Mouse (Mus musculus) embryonic fibroblast, embryonic 13.5 days (primary cell): ENCODE data around the gene Gne.

Experiments used
- CTCF ChIP-seq: IDR thresholded peaks from 2 replicates; pipeline ENCODE4 v1.5.1; 2011; ENCODE audit warnings: mild to moderate bottlenecking, control low read depth, low read length, moderate library complexity, borderline replicate concordance; ENCODE audit not compliant: insufficient read depth
- POLR2A ChIP-seq: IDR thresholded peaks from 2 replicates; pipeline ENCODE4 v1.6.1; 2011; ENCODE audit warnings: low read depth, mild to moderate bottlenecking, control low read depth, low read length, moderate library complexity

DNA sequence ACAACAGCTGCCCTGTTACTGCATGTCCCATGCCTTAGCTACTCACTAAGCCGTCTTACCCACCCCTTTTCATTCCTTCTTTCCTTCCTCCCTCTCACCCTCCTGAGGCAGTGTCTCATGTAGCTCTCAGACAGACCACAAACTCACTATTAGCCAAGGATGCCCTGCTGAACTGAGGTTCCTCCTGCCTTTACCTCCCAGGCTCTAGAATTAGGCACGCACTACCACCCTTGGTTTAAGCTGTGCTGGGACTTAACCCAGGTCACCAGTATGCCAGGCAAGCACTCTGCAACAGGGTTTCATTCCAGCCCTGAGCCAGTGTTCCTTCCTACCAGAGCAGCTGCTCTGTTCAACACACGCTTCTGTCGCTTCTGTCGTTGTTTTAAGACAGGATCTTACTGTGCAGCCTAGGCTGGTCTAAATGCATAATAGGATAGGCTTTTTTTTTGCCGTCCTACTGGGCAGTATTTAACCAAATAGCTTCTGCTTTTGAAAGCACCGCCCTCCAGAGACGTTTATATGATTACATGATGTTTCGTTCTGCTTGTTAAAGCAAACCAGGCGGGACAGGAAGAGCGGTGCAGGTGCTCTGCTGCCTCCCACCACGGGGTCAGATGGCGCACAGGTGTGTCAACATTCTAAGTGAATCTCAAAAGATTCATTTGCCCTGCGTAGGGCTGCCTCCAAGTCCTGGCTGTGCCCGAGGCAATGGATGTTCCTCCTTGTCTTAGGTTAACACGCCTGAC is 29.6 kb upstream of the Gne start:
- TF ChIP-seq POLR2A (no peak), CTCF (no peak)
